Mouse (Mus musculus) frontal cortex, postnatal 14 days (tissue): ENCODE measurements around the gene Nf1.

ENCODE experiments used
- DNase-seq, 2 experiments: peaks; one replicate each; pipeline ENCODE4 v3.0.0; 2022; ENCODE audit warnings: low spot score in 2 of 2

Nf1 gene

DNA sequence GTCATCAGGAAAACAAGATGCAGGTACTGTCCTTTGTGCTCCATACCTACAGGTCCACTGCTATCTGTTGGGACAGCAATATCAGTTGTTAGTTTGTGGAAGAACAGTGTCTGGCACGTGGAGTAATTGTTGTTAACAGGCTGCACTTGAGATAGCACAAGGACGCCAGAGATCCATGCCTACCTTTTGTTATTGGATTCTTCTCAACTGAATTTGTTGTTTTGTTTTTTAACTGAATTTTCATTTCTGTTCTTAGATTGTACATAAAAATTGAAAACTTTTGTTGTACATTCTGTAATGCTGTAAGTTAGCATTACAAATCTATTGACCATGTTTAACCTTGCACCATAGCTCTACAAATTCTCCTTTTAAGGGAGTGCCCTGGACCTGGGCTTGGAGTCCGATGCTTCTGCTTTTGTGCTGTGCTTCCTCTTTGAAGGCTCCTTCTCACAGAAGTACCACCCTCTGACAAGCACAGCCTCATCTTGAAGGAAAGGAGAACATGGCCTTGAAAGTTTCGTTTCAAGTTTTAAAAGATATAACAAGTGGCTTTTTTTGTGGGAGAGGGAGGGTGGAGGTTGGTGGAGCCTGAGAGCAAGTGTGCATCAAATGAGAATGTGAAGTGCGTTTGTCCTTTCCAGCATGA lies 188.4 kb downstream of the Nf1 start:
- no peak for DNase-seq

DNA sequence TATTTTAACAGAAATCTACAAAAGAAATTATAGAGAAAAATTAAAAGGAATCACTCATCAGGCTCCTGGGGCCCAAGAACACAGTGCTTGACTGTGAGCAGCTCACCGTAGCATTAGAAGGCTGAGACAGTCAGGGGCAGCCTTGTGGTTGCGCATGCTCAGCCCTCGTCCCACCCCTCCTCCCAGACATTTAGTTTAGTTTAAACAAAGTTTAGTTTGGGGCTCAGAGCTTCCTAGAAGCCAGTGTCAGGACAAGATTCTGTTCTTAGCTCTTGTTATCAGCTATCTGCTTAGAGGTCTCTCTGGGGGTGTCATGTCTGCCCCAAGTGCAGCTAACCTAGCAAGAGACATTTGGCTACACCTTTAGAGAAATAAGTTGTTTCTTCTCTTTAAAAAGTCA lies 189.1 kb downstream of the Nf1 start:
- DNase-seq = no peak

DNA sequence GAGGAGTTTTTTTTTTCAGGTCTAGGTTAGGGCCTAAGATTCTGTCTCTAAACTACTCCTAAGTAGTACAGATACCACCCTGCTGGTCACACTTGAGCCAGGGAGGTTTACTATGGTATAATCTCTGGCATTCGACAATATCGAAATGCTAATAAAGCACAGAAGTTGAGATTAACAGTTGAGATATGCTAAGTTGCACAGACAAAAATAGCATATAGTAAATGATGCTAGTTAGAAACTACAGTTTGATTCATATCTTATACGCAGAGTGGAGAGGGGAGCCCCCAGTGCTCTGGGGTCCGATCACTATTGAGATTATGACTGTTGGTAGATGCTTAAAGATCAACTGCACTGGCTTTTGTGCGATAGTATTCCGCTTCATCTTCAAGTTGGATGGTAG lies 189.7 kb downstream of the Nf1 start:
- DNase-seq = no peak

DNA sequence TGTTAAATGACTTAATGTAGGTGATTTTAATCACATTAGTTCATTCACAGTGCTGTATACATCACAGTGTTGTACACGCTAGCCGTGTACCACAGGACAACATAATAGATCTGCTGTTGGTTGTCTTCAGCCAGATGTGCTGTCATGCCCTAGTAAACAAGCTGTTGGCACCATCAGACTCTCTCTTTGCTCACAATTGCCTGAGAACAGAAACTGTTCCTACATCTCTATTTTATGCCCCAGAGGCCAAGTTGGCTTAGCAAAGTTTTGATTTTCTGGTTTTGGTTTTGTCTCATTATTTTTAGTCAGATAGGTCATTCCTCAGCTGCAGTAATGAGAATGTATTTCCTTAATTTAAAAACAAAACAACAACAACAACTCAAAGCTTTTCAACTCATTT lies 190.2 kb downstream of the Nf1 start:
- no peak for DNase-seq

DNA sequence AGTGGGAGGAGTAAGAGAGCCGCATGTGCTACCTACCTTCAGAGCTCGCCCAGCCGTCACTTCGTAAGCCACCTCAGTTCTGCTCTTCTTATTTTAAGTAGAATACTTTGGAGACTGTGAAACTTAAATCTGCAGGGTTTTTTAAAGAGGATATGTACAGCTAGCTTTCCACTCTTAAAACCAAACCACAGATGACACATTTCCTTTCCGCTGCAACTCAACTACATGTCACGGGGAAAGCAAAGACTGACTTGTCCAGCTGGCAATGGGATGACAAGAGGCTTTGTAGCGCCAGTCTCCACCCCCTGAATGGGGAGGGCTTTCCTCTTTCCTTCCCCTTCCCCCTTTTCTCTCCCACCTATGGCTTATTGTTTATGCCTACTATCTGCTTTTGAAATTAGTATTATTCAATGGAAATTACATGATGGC lies 190.9 kb downstream of the Nf1 start, which contains the start of the genes Evi2 and Evi2a:
Gene Evi2, minus strand, starts transcription at position 257 of the 429 bp plus-strand sequence.
Gene Evi2a, minus strand, starts transcription at position 277 of the 429 bp plus-strand sequence.
- DNase-seq = no peak

DNA sequence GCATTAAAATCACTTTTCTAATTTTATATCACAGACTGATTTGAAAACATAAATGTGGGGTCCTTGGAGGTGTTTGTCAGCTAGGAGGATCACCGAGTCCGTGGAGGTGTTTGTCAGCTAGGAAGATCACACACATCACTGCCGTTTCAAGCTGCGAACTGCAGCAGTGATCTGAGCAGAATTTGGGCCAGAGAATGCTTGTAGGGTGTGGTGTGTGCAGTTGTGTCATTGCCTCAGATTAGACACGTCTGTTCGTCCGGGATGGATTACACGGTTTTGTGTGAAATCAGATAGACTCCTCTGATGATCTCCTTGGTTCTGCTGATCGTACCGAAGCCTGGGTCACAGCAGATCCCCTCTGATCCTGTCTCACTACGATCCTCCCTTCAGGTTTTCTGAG lies 191.3 kb downstream of the Nf1 start:
- DNase-seq = no peak

DNA sequence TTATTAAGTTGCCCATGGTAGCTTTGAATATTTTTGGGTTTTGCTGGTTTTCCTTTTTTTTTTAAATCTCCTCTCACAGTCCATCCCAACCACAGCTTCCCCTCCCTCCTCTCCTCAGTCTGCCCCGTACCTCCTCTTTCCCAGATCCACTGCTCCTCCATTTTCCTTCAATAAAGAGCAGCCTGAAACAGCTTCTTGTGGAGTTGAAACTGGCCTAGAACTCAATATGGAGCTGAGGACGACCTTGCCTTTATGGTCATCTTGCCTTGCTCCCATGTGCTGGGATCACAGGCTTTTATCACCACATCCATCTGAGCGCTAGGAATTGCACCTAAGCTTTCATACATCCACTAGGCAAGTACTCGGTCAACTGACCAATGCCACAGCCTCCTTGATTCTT lies 192.0 kb downstream of the Nf1 start:
- no peak for DNase-seq

DNA sequence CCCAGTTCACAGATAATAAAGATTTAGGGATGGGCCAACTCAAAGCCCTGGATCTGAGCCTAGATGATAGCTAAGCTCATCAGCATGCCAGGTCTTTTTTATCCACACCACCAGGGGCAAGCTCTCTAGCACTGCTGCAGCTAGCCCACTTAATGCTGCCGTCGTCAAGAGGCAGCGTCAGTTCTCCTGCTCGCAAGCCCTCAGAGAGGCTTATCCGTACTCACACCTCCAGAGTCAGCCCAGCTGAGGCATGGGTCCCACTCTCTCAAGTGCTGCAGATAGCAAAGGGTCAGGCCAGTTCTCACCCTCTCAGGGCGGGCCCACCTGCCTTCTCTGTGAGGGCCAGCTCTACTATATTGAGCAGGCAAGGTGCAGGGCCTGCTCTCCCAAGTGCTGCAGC lies 193.8 kb downstream of the Nf1 start:
- no peak for DNase-seq

DNA sequence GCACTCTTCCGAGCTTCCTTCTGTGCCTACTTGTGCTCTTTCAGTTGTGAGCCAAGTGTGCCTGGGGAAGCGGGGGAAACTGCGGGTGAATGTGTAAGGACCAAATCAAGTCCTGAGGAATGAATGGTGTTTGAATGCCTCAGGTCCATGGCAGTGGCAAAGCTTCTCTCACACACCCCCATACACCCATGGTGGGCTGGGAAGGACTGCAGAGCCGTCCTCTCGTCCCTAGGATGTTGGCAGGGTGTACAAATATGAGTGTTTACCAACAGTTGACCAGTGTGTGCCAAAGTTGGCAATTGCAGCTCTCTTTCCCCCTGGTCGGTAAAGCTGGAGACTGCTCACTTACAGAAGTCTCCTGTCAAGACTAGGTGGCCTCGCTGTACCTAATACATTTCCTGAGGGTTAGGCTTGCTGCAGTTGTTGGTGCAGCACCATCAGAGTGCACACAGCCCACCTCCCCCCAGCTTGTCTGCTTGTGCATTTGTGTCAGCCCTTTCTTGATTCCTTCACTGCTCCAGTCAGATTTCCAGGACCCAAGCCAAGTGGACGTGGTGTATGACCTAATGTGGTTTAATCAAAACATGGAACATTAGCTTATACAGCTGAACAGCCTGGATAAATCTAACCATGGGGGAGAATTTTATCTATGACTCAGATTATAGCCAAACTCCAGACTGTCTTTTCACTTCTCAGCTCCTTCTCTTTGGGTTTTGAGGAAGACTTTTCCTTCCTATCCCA lies 194.6 kb downstream of the Nf1 start:
- no peak for DNase-seq

DNA sequence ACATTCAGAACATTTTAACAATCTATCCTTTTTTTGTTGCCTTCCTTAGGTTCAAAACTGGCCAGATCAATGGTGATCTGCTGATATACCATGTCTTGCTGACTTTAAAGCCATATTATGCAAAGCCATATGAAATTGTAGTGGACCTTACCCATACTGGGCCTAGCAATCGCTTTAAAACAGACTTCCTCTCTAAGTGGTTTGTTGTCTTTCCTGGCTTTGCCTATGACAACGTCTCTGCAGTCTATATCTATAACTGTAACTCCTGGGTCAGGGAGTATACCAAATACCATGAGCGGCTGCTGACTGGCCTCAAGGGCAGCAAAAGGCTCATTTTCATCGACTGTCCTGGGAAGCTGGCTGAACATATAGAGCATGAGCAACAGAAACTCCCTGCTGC lies 196.1 kb downstream of the Nf1 start:
- DNase-seq = no peak

DNA sequence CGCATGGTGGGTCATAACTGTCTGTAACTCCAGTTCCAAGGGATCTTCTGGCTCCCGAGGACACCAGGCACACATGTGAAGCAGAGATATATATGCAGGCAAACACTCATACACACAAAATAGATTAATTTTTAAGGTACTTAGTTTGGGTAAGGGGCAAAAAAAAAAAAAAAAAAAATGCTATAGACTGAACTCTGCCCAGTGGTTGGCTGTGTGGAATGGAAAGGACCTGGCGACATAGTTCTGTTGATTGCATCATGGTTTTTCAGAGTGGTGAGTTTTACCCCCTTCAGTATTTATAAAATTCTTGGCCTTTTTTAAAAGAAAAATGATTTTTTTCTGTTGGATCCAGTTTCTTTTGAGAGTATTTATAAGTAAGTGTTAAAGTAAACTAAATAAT lies 196.8 kb downstream of the Nf1 start:
- no peak for DNase-seq

DNA sequence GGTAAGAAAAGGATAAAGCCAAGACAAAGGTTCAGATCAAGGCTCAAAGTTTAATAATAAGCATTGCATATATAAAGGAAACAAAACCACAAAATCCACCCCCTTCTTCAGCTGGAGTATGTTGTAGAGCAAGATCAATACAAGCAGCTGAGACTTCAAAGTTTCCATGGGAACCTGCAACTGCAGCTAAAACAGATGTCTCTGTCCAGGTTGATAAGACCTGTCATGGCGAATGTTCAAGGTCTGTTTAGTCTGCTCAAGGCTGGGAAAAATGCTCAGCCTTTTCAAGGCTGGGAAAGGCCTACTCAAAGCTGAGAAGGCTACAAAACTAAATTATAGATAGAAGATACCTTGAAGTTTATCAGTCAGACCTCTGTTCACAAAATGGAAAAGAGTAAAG lies 213.1 kb downstream of the Nf1 start:
- DNase-seq = no peak

DNA sequence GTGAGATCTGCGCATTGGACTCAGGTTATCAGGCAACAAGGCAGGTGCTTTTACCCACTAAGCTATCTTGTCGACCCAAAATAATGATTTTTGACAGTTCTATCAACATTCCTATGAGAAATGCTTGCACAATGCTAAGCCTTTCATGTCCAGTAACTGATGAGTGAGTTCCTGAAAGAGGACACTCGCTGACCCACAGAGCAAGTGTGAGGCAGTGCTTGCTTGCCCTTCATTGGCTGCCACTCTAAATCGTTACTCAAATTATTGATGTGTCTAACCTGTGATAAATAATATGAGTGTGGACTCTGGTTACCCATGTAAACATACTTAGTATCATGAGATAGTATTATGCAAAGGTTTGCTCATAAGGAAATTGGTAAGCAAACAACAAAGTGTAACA lies 221.0 kb downstream of the Nf1 start:
- DNase-seq = no peak

DNA sequence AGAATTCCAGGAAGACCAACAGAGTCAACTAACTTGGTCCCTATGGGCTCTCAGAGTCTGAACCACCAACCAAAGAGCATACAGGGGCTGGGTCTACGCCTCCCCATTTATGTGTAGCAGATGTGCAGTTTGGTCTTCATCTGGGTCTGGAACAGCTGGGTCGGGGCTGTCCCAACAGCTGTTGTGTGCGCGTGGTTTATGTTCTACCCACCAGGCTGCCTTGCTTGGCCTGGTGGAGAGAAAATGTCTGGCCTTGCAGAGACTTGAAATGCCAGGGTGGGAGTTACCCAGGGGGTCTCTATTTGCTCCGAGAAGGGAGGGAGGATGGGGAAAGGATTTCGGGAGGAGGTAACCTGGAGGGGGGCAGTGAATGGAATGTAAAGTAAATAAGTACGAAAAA lies 224.0 kb downstream of the Nf1 start:
- no peak for DNase-seq

DNA sequence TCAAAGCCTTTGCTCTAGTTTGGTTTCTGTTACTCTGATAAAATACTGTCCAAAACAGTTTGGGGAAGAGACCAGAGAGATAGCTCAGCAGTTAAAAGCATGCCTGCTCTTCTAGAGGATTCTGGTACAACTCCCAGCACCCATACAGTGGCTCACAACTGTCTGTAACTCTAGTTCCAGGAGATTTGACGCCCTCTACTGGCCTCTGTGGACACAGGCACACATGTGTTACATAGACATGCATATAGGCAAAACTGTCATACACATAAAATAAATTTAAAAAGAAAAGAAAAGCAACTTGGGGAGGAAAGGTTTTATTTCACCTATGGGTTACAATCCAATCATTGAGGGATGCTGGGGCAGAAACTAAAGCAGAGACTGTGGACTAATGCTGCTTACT lies 227.5 kb downstream of the Nf1 start:
- no peak for DNase-seq

DNA sequence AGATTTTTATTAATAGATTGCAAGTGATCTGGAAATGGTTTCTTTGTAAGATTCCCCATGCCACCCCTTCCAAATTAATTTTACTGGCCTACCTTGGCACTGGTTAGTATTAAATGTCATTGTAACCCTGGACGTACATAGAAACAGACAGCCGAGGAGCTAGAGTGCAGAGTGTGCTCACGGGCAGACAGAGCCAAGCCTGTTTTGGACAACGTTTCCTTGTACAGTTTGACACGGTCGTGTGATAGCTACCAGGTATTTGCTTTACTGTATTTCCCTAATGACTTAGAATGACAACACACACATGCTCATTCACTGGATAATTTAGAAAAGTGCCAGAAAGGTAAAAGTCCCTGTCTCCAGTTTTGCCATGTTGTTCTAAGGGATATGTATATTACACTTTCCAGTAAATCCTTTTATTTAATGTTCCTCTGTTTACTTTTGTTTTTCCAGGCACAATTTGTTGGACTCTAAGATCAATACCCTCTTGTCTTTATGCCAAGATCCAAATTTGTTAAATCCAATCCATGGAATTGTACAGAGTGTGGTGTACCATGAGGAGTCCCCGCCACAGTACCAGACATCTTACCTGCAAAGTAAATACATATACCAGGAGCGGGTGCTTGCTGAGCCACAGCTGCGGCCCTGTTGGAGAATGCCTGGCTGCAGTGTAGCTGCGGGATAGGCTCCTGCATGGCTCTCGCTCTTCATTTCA lies 228.9 kb downstream of the Nf1 start:
- no peak for DNase-seq

DNA sequence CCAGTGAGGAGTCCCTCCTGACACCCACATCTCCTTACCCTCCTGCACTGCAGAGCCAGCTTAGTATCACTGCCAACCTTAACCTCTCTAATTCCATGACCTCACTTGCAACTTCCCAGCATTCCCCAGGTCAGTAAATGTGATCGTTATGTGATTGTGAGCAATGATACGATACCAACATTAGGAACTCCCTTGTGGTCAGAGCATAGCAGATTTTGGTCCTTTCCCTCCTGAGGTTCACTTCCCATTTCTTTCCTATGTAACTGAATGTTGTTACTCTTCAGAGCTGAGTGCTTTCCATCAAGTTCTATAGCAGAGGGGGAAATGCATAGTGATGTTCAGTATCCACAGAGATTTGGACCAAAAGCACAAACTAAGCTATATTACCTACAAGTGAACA lies 230.8 kb downstream of the Nf1 start:
- no peak for DNase-seq

DNA sequence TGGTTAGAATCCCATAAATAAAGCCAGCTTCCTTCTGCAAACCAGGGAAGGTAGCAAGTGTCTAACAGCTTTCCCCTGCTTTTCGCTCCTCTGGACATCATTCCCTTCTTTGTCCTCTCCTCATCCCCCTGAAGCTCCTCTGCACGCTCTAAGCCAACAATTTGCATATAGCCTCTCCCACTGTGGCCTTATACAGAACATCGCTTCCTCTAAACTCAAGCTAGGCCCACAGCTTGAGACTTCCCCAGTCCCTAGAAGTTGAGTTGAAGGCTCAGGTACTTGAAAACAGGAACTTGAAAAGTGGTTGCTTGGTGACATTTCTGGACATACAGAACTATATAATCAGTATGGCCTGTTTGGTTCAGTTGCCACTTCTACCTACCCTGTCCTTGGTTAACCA lies 234.3 kb downstream of the Nf1 start:
- DNase-seq = no peak

DNA sequence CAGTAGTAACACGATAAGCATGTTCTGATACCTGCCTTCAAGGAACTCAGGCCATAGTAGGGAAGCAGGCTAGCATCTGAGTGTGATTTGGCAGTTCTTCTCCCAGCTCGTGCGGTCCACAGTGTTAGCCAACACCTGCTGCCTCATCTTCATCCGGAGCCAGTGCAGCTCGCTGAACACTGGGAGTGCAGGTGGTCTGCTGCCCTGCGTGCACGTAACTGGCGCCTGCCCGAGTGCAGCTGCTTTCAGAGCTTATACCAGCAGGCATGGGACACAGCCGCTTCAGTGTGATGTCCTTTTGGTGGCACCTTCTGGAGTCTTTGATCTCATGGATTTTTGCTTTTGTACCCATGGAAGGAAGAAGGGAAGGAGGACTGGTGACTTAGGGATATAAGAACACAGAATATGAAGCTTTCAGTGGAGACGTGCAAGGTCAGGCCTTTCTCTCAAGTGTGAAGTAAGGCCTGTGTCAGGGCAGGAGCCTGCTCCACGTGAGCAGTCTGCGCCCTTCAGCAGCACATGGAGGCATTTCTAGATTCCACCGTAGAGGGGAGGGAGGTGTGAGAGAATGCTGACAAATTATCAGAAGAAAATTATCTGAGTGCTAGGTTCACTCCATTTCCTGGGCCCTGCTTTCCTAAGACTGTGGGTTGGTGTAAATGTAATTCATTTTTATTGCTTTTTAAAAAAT lies 236.0 kb downstream of the Nf1 start:
- no peak for DNase-seq

DNA sequence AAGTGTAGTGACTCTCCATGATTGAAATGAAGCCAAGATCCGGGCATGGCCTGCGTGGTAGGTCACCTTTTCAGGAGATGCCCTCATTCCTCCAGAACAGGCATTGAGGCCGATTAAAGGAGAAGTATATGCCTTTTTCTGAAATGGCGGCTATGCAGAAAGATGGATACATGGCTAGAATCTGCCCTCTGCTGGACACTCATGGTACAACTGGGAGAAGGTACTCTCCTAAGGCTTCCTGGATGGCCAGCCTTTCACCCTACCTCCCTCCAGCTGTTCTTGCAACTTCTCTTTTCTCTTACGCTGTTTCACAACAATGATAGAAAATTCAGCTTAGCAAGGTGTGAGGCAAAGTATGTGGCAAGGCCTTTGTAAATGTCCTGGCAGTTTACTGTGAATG lies 238.2 kb downstream of the Nf1 start:
- peak; percentile 60 to 82 for DNase-seq

DNA sequence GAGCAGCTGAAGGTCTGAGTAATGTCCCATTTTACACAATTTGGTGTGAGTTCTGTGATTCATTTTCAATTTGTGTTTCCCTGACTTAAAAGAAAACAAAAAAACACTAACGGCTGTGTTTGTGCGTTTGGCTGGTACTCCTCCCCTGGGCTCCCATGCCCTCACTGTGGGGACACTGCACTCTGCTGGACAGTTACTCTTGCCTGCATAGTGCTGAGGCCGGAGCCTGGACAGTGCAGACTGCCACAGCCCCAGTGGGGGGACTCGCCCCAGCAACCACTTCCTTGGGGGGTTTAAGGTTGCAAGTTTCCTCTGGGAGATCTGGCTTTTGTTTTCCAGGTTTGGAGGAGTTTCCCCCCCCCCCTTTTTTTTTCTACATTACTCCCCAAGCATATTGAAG lies 241.2 kb downstream of the Nf1 start:
- DNase-seq = no peak

DNA sequence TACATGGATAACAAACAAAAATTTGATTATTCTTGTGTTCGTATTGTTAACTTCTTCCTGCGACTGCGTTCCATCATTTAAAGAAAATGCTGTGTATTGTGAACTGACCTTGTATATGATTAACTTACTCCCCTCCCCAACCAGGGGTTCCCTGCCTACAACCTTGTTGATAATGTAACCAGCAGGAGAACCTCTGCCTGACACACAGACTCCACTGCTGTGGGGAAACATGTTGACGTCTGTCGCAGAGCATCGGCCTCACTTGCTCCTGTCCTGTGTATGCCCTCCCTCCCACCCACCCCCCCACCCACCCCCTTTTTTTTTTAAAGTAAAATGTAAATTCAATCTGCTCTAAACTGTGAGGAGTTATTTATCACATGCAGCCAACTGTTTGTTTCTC lies 241.8 kb downstream of the Nf1 start:
- DNase-seq = no peak
